Mouse (Mus musculus) urinary bladder, postnatal 36 days (tissue): ENCODE measurements around the gene Reln.

Experiments
- DNase-seq, 2 experiments: peaks; one replicate each; pipeline ENCODE4 v3.0.0; 2022; ENCODE audit warnings: low spot score in 2 of 2, mixed read lengths in 1 of 2

The Reln gene

GRCm38 (mm10) chr5:22118456-22118855, 226.0 kb downstream of the Reln start:
- DNase-seq: no peak

- DNase-seq: no peak
Measured at GRCm38 (mm10) chr5:22116922-22117321, 227.6 kb downstream of the Reln start.

GRCm38 (mm10) chr5:22106811-22107485, 237.6 kb downstream of the Reln start:
- DNase-seq: no peak

GRCm38 (mm10) chr5:22094984-22095383, 249.5 kb downstream of the Reln start:
- DNase-seq: no peak

GRCm38 (mm10) chr5:22094043-22094442, 250.5 kb downstream of the Reln start:
- no peak for DNase-seq

GRCm38 (mm10) chr5:22093157-22093865, 251.2 kb downstream of the Reln start:
- no peak for DNase-seq

- no peak for DNase-seq
Measured at GRCm38 (mm10) chr5:22080468-22080986, 264.0 kb downstream of the Reln start.

- DNase-seq: no peak
Measured at GRCm38 (mm10) chr5:22074971-22075370, 269.5 kb downstream of the Reln start.

- no peak for DNase-seq
Measured at GRCm38 (mm10) chr5:22072591-22072990, 271.9 kb downstream of the Reln start.

GRCm38 (mm10) chr5:22059251-22059650, 285.3 kb downstream of the Reln start:
- DNase-seq: no peak

GRCm38 (mm10) chr5:22041825-22042224, 302.7 kb downstream of the Reln start:
- DNase-seq: no peak

- DNase-seq: no peak
Measured at GRCm38 (mm10) chr5:22039375-22040149, 304.9 kb downstream of the Reln start.

GRCm38 (mm10) chr5:22035201-22035600, 309.3 kb downstream of the Reln start:
- no peak for DNase-seq

GRCm38 (mm10) chr5:22033039-22033438, 311.5 kb downstream of the Reln start:
- DNase-seq: no peak

GRCm38 (mm10) chr5:22031653-22032052, 312.8 kb downstream of the Reln start:
- no peak for DNase-seq

GRCm38 (mm10) chr5:22028379-22028778, 316.1 kb downstream of the Reln start:
- no peak for DNase-seq

GRCm38 (mm10) chr5:22027240-22027875, 317.1 kb downstream of the Reln start:
- no peak for DNase-seq

- no peak for DNase-seq
Measured at GRCm38 (mm10) chr5:22025746-22026145, 318.8 kb downstream of the Reln start.

GRCm38 (mm10) chr5:22024108-22024507, 320.4 kb downstream of the Reln start:
- no peak for DNase-seq

- DNase-seq: no peak
Measured at GRCm38 (mm10) chr5:22017896-22018295, 326.6 kb downstream of the Reln start.

GRCm38 (mm10) chr5:22014459-22014858, 330.0 kb downstream of the Reln start:
- no peak for DNase-seq

- DNase-seq: no peak
Measured at GRCm38 (mm10) chr5:22009142-22009541, 335.4 kb downstream of the Reln start.
